Mouse (Mus musculus) liver, embryonic 16.5 days (tissue): ENCODE results near the gene Cd300ld. TPM values are rescaled to one million over a fixed set of nuclear protein-coding genes. Genes with fewer than 3 reads are reported as not detected.
A peak's percentile ranks its signal among the peaks of the same experiment; 100 is the strongest.
"Not testable (repeated sequence)": the region's sequence is repeated elsewhere in the genome, so short reads cannot be mapped to it uniquely, and the experiment has no call there.

Source experiments
- ATAC-seq: fragments of 200-750 bp; cut with Nextera tagmentation; 2 replicates; pipeline ENCODE4 v1.8.0; 2017; ENCODE audit warnings: low read depth, mild to moderate bottlenecking, moderate number of reproducible peaks, moderate library complexity
- H3K27ac ChIP-seq: fragments of 300-500 bp; sonication (generic); 2 replicates; pipeline ENCODE4 v1.5.1; 2014; ENCODE audit warnings: mild to moderate bottlenecking, low read length
- H3K27me3 ChIP-seq: fragments of 300-500 bp; sonication (generic); 2 replicates; pipeline ENCODE4 v1.6.1; 2014; ENCODE audit warnings: low read depth, low read length, mixed read lengths; ENCODE audit not compliant: control insufficient read depth, insufficient read depth
- H3K36me3 ChIP-seq: fragments of 300-500 bp; sonication (generic); 2 replicates; pipeline ENCODE4 v1.6.1; 2014; ENCODE audit warnings: mild to moderate bottlenecking; ENCODE audit not compliant: control insufficient read depth, insufficient read depth
- H3K4me1 ChIP-seq: fragments of 300-500 bp; sonication (generic); 2 replicates; pipeline ENCODE4 v1.6.1; 2014; ENCODE audit warnings: low read depth, low read length, mixed read lengths; ENCODE audit not compliant: control insufficient read depth
- H3K4me2 ChIP-seq: fragments of 300-500 bp; sonication (generic); 2 replicates; pipeline ENCODE4 v1.6.1; 2014; ENCODE audit warnings: low read depth, low read length, mixed read lengths
- H3K4me3 ChIP-seq: fragments of 300-500 bp; sonication (generic); 2 replicates; pipeline ENCODE4 v1.5.1; 2014; ENCODE audit warnings: low read depth, mild to moderate bottlenecking, low read length
- H3K9ac ChIP-seq: fragments of 300-500 bp; sonication (generic); 2 replicates; pipeline ENCODE4 v1.6.1; 2014; ENCODE audit warnings: low read depth, low read length
- H3K9me3 ChIP-seq: fragments of 300-500 bp; sonication (generic); replicated peaks from 2 replicates; pipeline ENCODE4 v1.6.1; 2016; ENCODE audit warnings: low read length; ENCODE audit not compliant: control insufficient read depth
- whole genome bisulfite sequencing: fragments of 180-500 bp; shearing (Covaris S2); extraction: QIAGEN DNeasy Blood & Tissue Kit; methylation state at CpG from one replicate; pipeline ENCODE4 v1.1.7; 2014; ENCODE audit not compliant: insufficient replicate concordance; 5-methylcytosine and 5-hydroxymethylcytosine counted together
- polyA plus RNA-seq: library from polyadenylated mRNA; unstranded; fragments of >200 nt; fragmentation: Nextera tagmentation; extraction: Ambion mirVana; gene quantifications from 2 replicates; pipeline ENCODE4 v1.2.1, GENCODE M21; 2015

The Cd300ld gene
- 0.97 and 1.3 TPM in 2 replicates for polyA plus RNA-seq

DNA sequence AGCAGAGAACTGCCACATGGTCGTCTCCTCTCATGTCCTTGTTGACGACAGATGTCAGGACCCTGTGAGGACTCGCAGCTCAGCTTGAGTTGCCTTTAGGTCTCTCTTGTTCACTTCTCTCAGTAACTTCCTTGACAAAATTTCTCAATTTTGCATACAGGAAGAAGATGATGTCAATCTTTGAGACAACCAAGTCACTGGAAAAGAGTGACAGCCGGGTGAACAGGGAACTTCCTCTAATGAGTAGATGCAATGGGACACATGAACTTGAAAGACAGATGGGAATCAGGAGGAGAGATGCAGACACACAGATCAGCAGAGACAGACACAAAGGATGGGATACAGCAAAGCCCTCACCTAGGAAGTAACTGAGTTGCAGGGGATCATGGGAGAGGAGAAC lies at the start of gene Cd300ld:
Gene Cd300ld (minus strand): TSS at position 130 of the 400 bp plus-strand sequence.
- no peaks in the 10 kb centered on the region for H3K27me3 ChIP-seq
- H3K4me2 ChIP-seq, result no peak within 1 kb of the TSS
- H3K36me3 ChIP-seq, result no peaks in the 10 kb centered on the region
- no peak within 1 kb of the TSS for H3K27ac ChIP-seq
- WGBS, result 19% methylated on average over 4 of the region's 4 CpGs
- H3K9ac ChIP-seq, result no peak within 1 kb of the TSS
- H3K9me3 ChIP-seq, result no peaks in the 10 kb centered on the region
- H3K4me3 ChIP-seq, result no peak within 1 kb of the TSS
- H3K4me1 ChIP-seq, result no peaks in the 10 kb centered on the region
- ATAC-seq, result no peak

DNA sequence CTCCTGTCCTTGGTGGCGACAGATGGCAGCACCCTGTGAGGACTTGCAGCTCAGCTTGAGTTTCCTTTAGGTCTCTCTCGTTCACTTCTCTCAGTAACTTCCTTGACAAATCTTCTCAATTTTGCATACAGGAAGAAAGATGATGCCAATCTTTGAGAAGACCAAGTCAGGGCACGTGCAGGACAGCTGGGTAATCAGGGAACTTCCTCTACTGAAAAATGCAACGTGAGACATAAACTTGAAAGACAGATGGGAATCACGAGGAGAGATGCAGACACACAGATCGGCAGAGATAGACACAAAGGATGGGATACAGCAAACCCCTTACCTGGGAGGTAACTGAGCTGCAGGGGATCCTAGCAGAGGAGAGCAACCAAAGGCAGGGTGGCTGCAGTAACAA lies 47.9 kb upstream of the Cd300ld start, which contains the start of gene Cd300ld5:
Gene Cd300ld5 (minus strand): TSS at position 101 of the 400 bp plus-strand sequence.
- ATAC-seq, H3K9me3 ChIP-seq, H3K27ac ChIP-seq, H3K4me3 ChIP-seq, H3K4me2 ChIP-seq, H3K36me3 ChIP-seq, H3K4me1 ChIP-seq, H3K27me3 ChIP-seq, H3K9ac ChIP-seq: not testable (repeated sequence)
- WGBS, result no CpG with 5 or more reads among the region's 6 CpGs

DNA sequence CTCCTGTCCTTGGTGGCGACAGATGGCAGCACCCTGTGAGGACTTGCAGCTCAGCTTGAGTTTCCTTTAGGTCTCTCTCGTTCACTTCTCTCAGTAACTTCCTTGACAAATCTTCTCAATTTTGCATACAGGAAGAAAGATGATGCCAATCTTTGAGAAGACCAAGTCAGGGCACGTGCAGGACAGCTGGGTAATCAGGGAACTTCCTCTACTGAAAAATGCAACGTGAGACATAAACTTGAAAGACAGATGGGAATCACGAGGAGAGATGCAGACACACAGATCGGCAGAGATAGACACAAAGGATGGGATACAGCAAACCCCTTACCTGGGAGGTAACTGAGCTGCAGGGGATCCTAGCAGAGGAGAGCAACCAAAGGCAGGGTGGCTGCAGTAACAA lies 37.2 kb upstream of the Cd300ld start, which contains the start of gene Cd300ld4:
Gene Cd300ld4 (minus strand): TSS at position 101 of the 400 bp plus-strand sequence.
- H3K4me2 ChIP-seq, H3K9ac ChIP-seq, H3K4me3 ChIP-seq, ATAC-seq, H3K4me1 ChIP-seq, H3K36me3 ChIP-seq, H3K27ac ChIP-seq, H3K27me3 ChIP-seq, H3K9me3 ChIP-seq: not testable (repeated sequence)
- no CpG with 5 or more reads among the region's 6 CpGs for WGBS

DNA sequence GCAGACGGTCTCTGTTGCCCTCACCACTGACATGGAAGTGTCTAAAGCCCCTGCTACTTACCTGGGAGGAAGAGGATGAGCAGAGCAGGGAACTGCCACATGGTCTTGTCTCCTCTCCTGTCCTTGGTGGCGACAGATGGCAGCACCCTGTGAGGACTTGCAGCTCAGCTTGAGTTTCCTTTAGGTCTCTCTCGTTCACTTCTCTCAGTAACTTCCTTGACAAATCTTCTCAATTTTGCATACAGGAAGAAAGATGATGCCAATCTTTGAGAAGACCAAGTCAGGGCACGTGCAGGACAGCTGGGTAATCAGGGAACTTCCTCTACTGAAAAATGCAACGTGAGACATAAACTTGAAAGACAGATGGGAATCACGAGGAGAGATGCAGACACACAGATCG lies 26.4 kb upstream of the Cd300ld start, which contains the start of gene Cd300ld2:
Gene Cd300ld2 (minus strand): TSS at position 101 of the 400 bp plus-strand sequence.
- not testable (repeated sequence) for H3K27me3 ChIP-seq, H3K4me2 ChIP-seq, ATAC-seq, H3K27ac ChIP-seq, H3K4me3 ChIP-seq, H3K9ac ChIP-seq, H3K36me3 ChIP-seq, H3K4me1 ChIP-seq, H3K9me3 ChIP-seq
- WGBS, result no CpG with 5 or more reads among the region's 7 CpGs

DNA sequence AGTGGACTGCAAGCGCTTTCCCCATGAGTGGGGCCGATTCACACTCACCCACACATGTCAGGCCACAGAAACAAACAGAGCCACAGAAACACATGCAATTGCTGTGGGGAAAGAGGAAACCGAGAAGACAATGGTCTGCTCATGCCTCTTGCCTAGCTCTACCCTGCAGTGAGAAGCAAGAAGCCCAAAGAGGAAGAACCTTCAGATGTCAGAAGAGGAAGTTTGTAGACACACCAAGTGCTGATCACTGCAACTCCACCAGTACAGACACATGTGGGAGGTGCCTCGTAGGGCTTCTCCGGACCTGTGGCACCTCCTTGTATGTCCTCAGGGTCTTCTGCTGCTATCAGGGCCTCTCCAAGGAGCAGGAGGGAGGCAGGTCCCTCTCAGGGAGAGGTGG lies 14.3 kb upstream of the Cd300ld start:
- Histone ChIP-seq H3K4me1 (no peaks in the 10 kb centered on the region), H3K27ac (peak overlapping the region; percentile 72), H3K9ac (no peak overlapping the region), H3K27me3 (no peaks in the 10 kb centered on the region), H3K36me3 (no peaks in the 10 kb centered on the region), H3K9me3 (no peaks in the 10 kb centered on the region), H3K4me3 (no peak overlapping the region), H3K4me2 (no peak overlapping the region)
- WGBS, result 22% methylated on average over 5 of the region's 5 CpGs
- peak; percentile 54 for ATAC-seq

DNA sequence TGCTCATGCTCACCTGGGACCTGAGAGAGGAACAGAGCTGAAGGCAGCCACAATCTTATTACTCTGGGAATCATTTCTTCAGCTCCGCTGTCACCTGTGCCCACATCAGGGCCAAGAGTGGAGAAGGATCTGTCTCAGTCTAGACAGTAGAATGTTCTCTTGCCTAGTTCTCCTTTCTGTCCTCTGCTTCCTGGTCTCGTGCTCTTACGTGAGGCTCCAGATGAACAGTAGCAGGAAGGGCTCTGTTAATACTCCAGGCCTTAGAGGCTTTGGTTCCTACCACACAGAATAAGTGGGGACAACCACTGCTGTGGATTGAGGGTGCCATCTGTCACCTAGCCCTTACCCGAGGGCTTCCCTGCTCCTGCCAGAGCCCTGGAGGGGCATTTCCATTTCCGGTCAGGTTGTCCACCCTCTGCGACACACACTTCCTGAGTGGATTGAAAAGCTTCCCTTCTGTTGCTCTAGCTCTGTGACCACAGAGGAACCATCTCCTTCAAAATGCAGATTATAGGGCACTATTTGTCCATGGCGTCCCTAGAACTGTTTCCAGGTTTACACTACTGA lies 11.8 kb upstream of the Cd300ld start, which contains the start of gene Cd300c2:
Gene Cd300c2 (minus strand): TSS at position 407 of the 567 bp plus-strand sequence.
- Histone ChIP-seq H3K4me2 (no peak within 1 kb of the TSS), H3K4me1 (no peaks in the 10 kb centered on the region), H3K4me3 (no peak within 1 kb of the TSS; the same call in 1 of the 2 replicates), H3K36me3 (no peaks in the 10 kb centered on the region), H3K9me3 (no peaks in the 10 kb centered on the region), H3K27ac (no peak within 1 kb of the TSS), H3K9ac (no peak within 1 kb of the TSS), H3K27me3 (no peaks in the 10 kb centered on the region)
- no peak for ATAC-seq
- 28% methylated on average over 7 of the region's 7 CpGs for WGBS

DNA sequence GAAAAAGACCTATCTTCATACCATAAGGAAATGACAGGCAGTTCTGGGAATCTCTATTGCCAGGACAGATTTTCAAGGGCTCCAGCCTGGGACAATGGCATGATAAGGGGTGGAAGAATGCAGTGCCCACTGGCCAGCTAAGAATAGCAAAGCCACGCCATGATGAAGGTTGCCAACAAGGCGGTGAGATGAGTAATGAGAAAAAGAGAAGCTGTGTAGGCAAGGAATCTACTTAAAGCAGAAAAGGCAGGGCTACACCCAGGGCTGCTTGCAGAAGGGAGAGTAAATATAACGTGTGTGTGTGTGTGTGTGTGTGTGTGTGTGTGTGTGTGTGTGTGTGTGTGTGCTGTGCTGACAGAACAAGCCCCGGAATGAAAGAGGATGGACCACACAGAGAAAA lies 7.9 kb downstream of the Cd300ld start:
- Histone ChIP-seq H3K4me2 (no peak overlapping the region), H3K9ac (no peak overlapping the region), H3K4me3 (no peak overlapping the region), H3K27ac (no peak overlapping the region), H3K9me3 (no peaks in the 10 kb centered on the region), H3K27me3 (no peaks in the 10 kb centered on the region), H3K4me1 (no peaks in the 10 kb centered on the region), H3K36me3 (no peaks in the 10 kb centered on the region)
- ATAC-seq, result no peak
- 52% methylated on average over 4 of the region's 4 CpGs for WGBS

DNA sequence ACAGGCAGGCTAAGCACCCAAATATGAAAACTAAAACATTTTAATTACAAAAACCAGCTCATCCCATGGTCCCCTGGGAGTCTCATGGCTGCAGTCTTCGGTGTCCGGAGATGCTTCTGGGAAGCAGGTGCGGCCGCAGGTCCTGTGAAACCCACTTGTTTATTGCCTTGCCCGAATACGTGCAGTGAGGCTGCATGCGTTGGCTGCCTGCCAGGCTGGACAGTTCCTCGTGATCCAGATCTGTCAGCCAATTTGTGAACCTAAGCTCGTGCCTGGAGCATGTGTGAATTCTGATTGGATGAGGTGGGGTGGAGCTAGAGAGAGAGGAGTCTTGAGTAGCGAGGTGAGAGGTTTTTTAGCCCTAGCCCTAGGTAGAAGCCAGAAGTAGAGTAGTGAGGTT lies 17.0 kb downstream of the Cd300ld start:
- WGBS, result 74% methylated on average over 10 of the region's 10 CpGs
- Histone ChIP-seq H3K4me2 (no peak overlapping the region), H3K4me3 (no peak overlapping the region), H3K4me1 (no peaks in the 10 kb centered on the region), H3K9ac (no peak overlapping the region), H3K9me3 (peaks cover 5% of the 10 kb centered on the region), H3K27ac (no peak overlapping the region), H3K36me3 (no peaks in the 10 kb centered on the region), H3K27me3 (no peaks in the 10 kb centered on the region)
- no peak for ATAC-seq

DNA sequence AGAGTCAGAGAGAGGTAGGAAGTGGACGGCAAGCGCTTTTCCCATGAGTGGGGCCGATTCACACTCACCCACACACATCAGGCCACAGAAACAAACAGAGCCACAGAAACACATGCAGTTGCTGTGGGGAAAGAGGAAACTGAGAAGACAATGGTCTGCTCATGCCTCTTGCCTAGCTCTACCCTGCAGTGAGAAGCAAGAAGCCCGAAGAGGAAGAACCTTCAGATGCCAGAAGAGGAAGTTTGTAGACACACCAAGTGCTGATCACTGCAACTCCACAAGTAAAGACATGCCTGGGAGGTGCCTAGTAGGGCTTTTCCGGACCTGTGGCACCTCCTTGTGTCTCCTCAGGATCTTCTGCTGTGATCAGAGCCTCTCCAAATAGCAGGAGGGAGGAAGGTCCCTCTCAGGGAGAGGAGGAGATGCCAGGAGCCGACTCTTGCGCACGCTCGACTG lies 20.9 kb downstream of the Cd300ld start, which contains the start of gene Cd300c:
Gene Cd300c (minus strand): TSS at position 406 of the 456 bp plus-strand sequence.
- Histone ChIP-seq H3K4me2 (no peak within 1 kb of the TSS), H3K4me1 (no peaks in the 10 kb centered on the region), H3K9me3 (peaks cover under 1% of the 10 kb centered on the region), H3K4me3 (no peak within 1 kb of the TSS), H3K27me3 (no peaks in the 10 kb centered on the region), H3K27ac (0 out of 2 replicates have a peak within 1 kb of the TSS, but pooled peaks have one; percentile 24), H3K9ac (no peak within 1 kb of the TSS), H3K36me3 (no peaks in the 10 kb centered on the region)
- WGBS, result 53% methylated on average over 9 of the region's 9 CpGs
- peak; percentile 35 for ATAC-seq
